Mouse (Mus musculus): ENCODE data around the gene Arl10. TPM values are rescaled to one million over a fixed set of nuclear protein-coding genes. Genes with fewer than 3 reads are reported as not detected.

Gene Arl10
- polyA plus RNA-seq, 1 experiment from 2014 or later: 26.5 TPM

Small RNA genes within 50 kb of the gene (microRNA-seq; reads per million reads assigned to microRNA genes)
- not detected for gene Gm24195

Other genes with a start within 250 kb of the Arl10 start
- 5.5 TPM in 2 replicates for gene Cplx2, start 203.7 kb upstream of the Arl10 start, polyA plus RNA-seq (2016; fragmentation: Nextera tagmentation; extraction: Ambion mirVana)
- 189 and 193 TPM in 2 replicates for gene Thoc3, start 106.2 kb upstream of the Arl10 start, polyA plus RNA-seq (2016; fragmentation: Nextera tagmentation; extraction: Ambion mirVana)
- gene Simc1, start 71.2 kb upstream of the Arl10 start, polyA plus RNA-seq (2016; fragmentation: Nextera tagmentation; extraction: Ambion mirVana): 14.3 and 16.4 TPM in 2 replicates
- 201 and 202 TPM in 2 replicates for gene 4833439L19Rik, start 9.6 kb upstream of the Arl10 start, polyA plus RNA-seq (2016; fragmentation: Nextera tagmentation; extraction: Ambion mirVana)
- gene Nop16, start 15.1 kb downstream of the Arl10 start, polyA plus RNA-seq (2016; fragmentation: Nextera tagmentation; extraction: Ambion mirVana): 99.8 and 111 TPM in 2 replicates
- gene Higd2a, start 15.2 kb downstream of the Arl10 start, polyA plus RNA-seq (2016; fragmentation: Nextera tagmentation; extraction: Ambion mirVana): 143 and 144 TPM in 2 replicates
- gene Cltb, start 36.3 kb downstream of the Arl10 start, polyA plus RNA-seq (2016; fragmentation: Nextera tagmentation; extraction: Ambion mirVana): 12.4 and 15.3 TPM in 2 replicates
- 80.1 and 83.8 TPM in 2 replicates for gene Faf2, start 46.8 kb downstream of the Arl10 start, polyA plus RNA-seq (2016; fragmentation: Nextera tagmentation; extraction: Ambion mirVana)
- gene Rnf44, start 118.9 kb downstream of the Arl10 start, polyA plus RNA-seq (2016; fragmentation: Nextera tagmentation; extraction: Ambion mirVana): 88.6 and 106 TPM in 2 replicates
- 0.04 TPM in 1 of 2 replicates, not detected in the other for gene Cdhr2, start 126.4 kb downstream of the Arl10 start, polyA plus RNA-seq (2016; fragmentation: Nextera tagmentation; extraction: Ambion mirVana)
- 0.56 and 0.57 TPM in 2 replicates for gene Gprin1, start 174.9 kb downstream of the Arl10 start, polyA plus RNA-seq (2016; fragmentation: Nextera tagmentation; extraction: Ambion mirVana)
- gene Sncb, start 191.6 kb downstream of the Arl10 start, polyA plus RNA-seq (2016; fragmentation: Nextera tagmentation; extraction: Ambion mirVana): 1.1 and 1.8 TPM in 2 replicates
- not detected in 2 replicates for gene Eif4e1b, start 209.0 kb downstream of the Arl10 start, polyA plus RNA-seq (2016; fragmentation: Nextera tagmentation; extraction: Ambion mirVana)
- 7.9 and 9.5 TPM in 2 replicates for gene Tspan17, start 214.4 kb downstream of the Arl10 start, polyA plus RNA-seq (2016; fragmentation: Nextera tagmentation; extraction: Ambion mirVana)

Measured in forebrain, embryonic 10.5 days (tissue).